Mouse (Mus musculus) midbrain, embryonic 10.5 days (tissue): ENCODE results near the gene Tbcc. TPM values are rescaled to one million over a fixed set of nuclear protein-coding genes. Genes with fewer than 3 reads are reported as not detected.

Source experiments
- DNase-seq: peaks from one replicate; pipeline ENCODE4 v3.0.0-alpha.2; 2017; ENCODE audit warnings: low spot score
- H3K27ac ChIP-seq: fragments of 300-500 bp; sonication (generic); replicated peaks from 2 replicates; pipeline ENCODE4 v1.5.1; 2016; ENCODE audit warnings: mild to moderate bottlenecking
- H3K27me3 ChIP-seq: fragments of 300-500 bp; sonication (generic); 2 replicates; pipeline ENCODE4 v1.6.1; 2016; ENCODE audit warnings: low read depth, mild to moderate bottlenecking; ENCODE audit not compliant: poor library complexity, severe bottlenecking
- H3K36me3 ChIP-seq: fragments of 300-500 bp; sonication (generic); 2 replicates; pipeline ENCODE4 v1.6.1; 2016; ENCODE audit warnings: mild to moderate bottlenecking, moderate library complexity
- H3K4me1 ChIP-seq: fragments of 300-500 bp; sonication (generic); 2 replicates; pipeline ENCODE4 v1.6.1; 2016
- H3K4me3 ChIP-seq: fragments of 300-500 bp; sonication (generic); 2 replicates; pipeline ENCODE4 v1.5.1; 2016; ENCODE audit warnings: mild to moderate bottlenecking, moderate library complexity
- H3K9me3 ChIP-seq: fragments of 300-500 bp; sonication (generic); replicated peaks from 2 replicates; pipeline ENCODE4 v1.6.1; 2016; ENCODE audit warnings: mild to moderate bottlenecking
- WGBS: fragments of 180-500 bp; shearing (Covaris S2); methylation state at CpG from one replicate; pipeline ENCODE4 v1.1.7; 2016; 5-methylcytosine and 5-hydroxymethylcytosine counted together
- polyA plus RNA-seq: library from polyadenylated mRNA; unstranded; fragments of >200 nt; fragmentation: Nextera tagmentation; extraction: Ambion mirVana; gene quantifications from 2 replicates; pipeline ENCODE4 v1.2.1, GENCODE M21; 2016

Tbcc gene
- polyA plus RNA-seq, 1 experiment from 2014 or later, result 55.9 TPM

- no peaks in the 10 kb centered on the region for H3K36me3 ChIP-seq
- 72% methylated on average over 3 of the region's 3 CpGs for WGBS
- no peak for DNase-seq
- no peaks in the 10 kb centered on the region for H3K9me3 ChIP-seq
- H3K27me3 ChIP-seq, result no peaks in the 10 kb centered on the region
- H3K27ac ChIP-seq, result no peak overlapping the region
- H3K4me1 ChIP-seq, result peaks cover 20% of the 10 kb centered on the region
- H3K4me3 ChIP-seq, result no peak overlapping the region
Observed at GRCm38 (mm10) chr17:46875626-46876025, 14.9 kb upstream of the Tbcc start.

- Histone ChIP-seq H3K4me1 (peaks cover 20% of the 10 kb centered on the region), H3K27ac (no peak overlapping the region), H3K9me3 (no peaks in the 10 kb centered on the region), H3K27me3 (no peaks in the 10 kb centered on the region), H3K4me3 (no peak overlapping the region), H3K36me3 (no peaks in the 10 kb centered on the region)
- DNase-seq, result no peak
- WGBS, result 83% methylated on average over 8 of the region's 8 CpGs
Observed at GRCm38 (mm10) chr17:46876371-46876950, 14.0 kb upstream of the Tbcc start.

GRCm38 (mm10) chr17:46877061-46877460, 13.4 kb upstream of the Tbcc start:
- Histone ChIP-seq H3K27me3 (no peaks in the 10 kb centered on the region), H3K4me3 (no peak overlapping the region), H3K9me3 (no peaks in the 10 kb centered on the region), H3K4me1 (peaks cover 20% of the 10 kb centered on the region), H3K27ac (no peak overlapping the region), H3K36me3 (no peaks in the 10 kb centered on the region)
- 89% methylated on average over 5 of the region's 5 CpGs for WGBS
- no peak for DNase-seq

- WGBS, result 84% methylated on average over 14 of the region's 14 CpGs
- no peak for DNase-seq
Observed at GRCm38 (mm10) chr17:46879841-46880311, 10.6 kb upstream of the Tbcc start.

GRCm38 (mm10) chr17:46880322-46880721, 10.2 kb upstream of the Tbcc start:
- H3K27ac ChIP-seq, result no peak overlapping the region

More at GRCm38 (mm10) chr17:46879841-46880311, 10.6 kb upstream of the Tbcc start:
- H3K27me3 ChIP-seq, result no peaks in the 10 kb centered on the region
- H3K4me1 ChIP-seq, result no peaks in the 10 kb centered on the region
- H3K9me3 ChIP-seq, result no peaks in the 10 kb centered on the region
- H3K27ac ChIP-seq, result no peak overlapping the region
- H3K36me3 ChIP-seq, result no peaks in the 10 kb centered on the region
- H3K4me3 ChIP-seq, result no peak overlapping the region

GRCm38 (mm10) chr17:46881728-46882127, 8.8 kb upstream of the Tbcc start:
- DNase-seq, result no peak

More at GRCm38 (mm10) chr17:46880322-46880721, 10.2 kb upstream of the Tbcc start:
- H3K4me1 ChIP-seq, result no peaks in the 10 kb centered on the region
- H3K4me3 ChIP-seq, result no peak overlapping the region
- no peaks in the 10 kb centered on the region for H3K9me3 ChIP-seq
- 95% methylated on average over 2 of the region's 2 CpGs for WGBS
- DNase-seq, result no peak
- H3K36me3 ChIP-seq, result no peaks in the 10 kb centered on the region
- H3K27me3 ChIP-seq, result no peaks in the 10 kb centered on the region

GRCm38 (mm10) chr17:46883107-46883506, 7.4 kb upstream of the Tbcc start:
- no peaks in the 10 kb centered on the region for H3K36me3 ChIP-seq
- DNase-seq, result no peak
- H3K9me3 ChIP-seq, result no peaks in the 10 kb centered on the region
- no peaks in the 10 kb centered on the region for H3K27me3 ChIP-seq
- H3K27ac ChIP-seq, result no peak overlapping the region
- H3K4me3 ChIP-seq, result no peak overlapping the region
- H3K4me1 ChIP-seq, result peaks cover 7% of the 10 kb centered on the region; the same call in 1 of the 2 replicates
- 93% methylated on average over 9 of the region's 9 CpGs for WGBS

More at GRCm38 (mm10) chr17:46881728-46882127, 8.8 kb upstream of the Tbcc start:
- Histone ChIP-seq H3K4me1 (peaks cover 7% of the 10 kb centered on the region; the same call in 1 of the 2 replicates), H3K27me3 (no peaks in the 10 kb centered on the region), H3K9me3 (no peaks in the 10 kb centered on the region), H3K36me3 (no peaks in the 10 kb centered on the region), H3K27ac (no peak overlapping the region), H3K4me3 (no peak overlapping the region)
- 88% methylated on average over 6 of the region's 6 CpGs for WGBS

GRCm38 (mm10) chr17:46884766-46885165, 5.7 kb upstream of the Tbcc start:
- Histone ChIP-seq H3K9me3 (no peaks in the 10 kb centered on the region), H3K27ac (no peak overlapping the region), H3K4me3 (no peak overlapping the region), H3K4me1 (peaks cover 20% of the 10 kb centered on the region), H3K27me3 (no peaks in the 10 kb centered on the region), H3K36me3 (no peaks in the 10 kb centered on the region)
- DNase-seq, result no peak
- 90% methylated on average over 6 of the region's 6 CpGs for WGBS

GRCm38 (mm10) chr17:46885218-46885909, 5.1 kb upstream of the Tbcc start:
- H3K4me3 ChIP-seq, result no peak overlapping the region
- no peaks in the 10 kb centered on the region for H3K27me3 ChIP-seq
- 88% methylated on average over 11 of the region's 11 CpGs for WGBS
- H3K9me3 ChIP-seq, result no peaks in the 10 kb centered on the region
- no peak for DNase-seq
- peaks cover 20% of the 10 kb centered on the region for H3K4me1 ChIP-seq
- H3K27ac ChIP-seq, result 0 out of 2 replicates have a peak overlapping the region, but pooled peaks have one; percentile 25
- H3K36me3 ChIP-seq, result no peaks in the 10 kb centered on the region

GRCm38 (mm10) chr17:46885910-46886643, 4.4 kb upstream of the Tbcc start:
- WGBS, result 61% methylated on average over 17 of the region's 17 CpGs
- DNase-seq, result no peak
- H3K4me1 ChIP-seq, result peaks cover 22% of the 10 kb centered on the region
- no peaks in the 10 kb centered on the region for H3K36me3 ChIP-seq
- 0 out of 2 replicates have a peak overlapping the region, but pooled peaks have one; percentile 25 for H3K27ac ChIP-seq
- H3K9me3 ChIP-seq, result no peaks in the 10 kb centered on the region
- no peak overlapping the region for H3K4me3 ChIP-seq
- H3K27me3 ChIP-seq, result no peaks in the 10 kb centered on the region

- peak overlapping the region; percentile 90; the same call in 1 of the 2 replicates for H3K27ac ChIP-seq
- peak; percentile 31 for DNase-seq
- peaks cover 18% of the 10 kb centered on the region for H3K36me3 ChIP-seq
Observed at GRCm38 (mm10) chr17:46888511-46889212, 1.8 kb upstream of the Tbcc start.

GRCm38 (mm10) chr17:46889450-46890084, 917 bp upstream of the Tbcc start:
- Histone ChIP-seq H3K4me3 (peak overlapping the region; percentile 71), H3K9me3 (no peaks in the 10 kb centered on the region), H3K27me3 (no peaks in the 10 kb centered on the region), H3K27ac (peak overlapping the region; percentile 90), H3K4me1 (peaks cover 47% of the 10 kb centered on the region), H3K36me3 (peaks cover 22% of the 10 kb centered on the region)
- WGBS, result under 1% methylated on average over 44 of the region's 44 CpGs
- peak; percentile 71 for DNase-seq

More at GRCm38 (mm10) chr17:46888511-46889212, 1.8 kb upstream of the Tbcc start:
- Histone ChIP-seq H3K4me1 (peaks cover 44% of the 10 kb centered on the region), H3K27me3 (no peaks in the 10 kb centered on the region), H3K4me3 (peak overlapping the region; percentile 71), H3K9me3 (no peaks in the 10 kb centered on the region)
- WGBS, result 38% methylated on average over 16 of the region's 16 CpGs
